Mouse (Mus musculus): ENCODE results near the gene Gstp3. TPM values are rescaled to one million over a fixed set of nuclear protein-coding genes. Genes with fewer than 3 reads are reported as not detected.

Gstp3 gene
- polyA plus RNA-seq (2015; fragmentation: Nextera tagmentation; extraction: Ambion mirVana) = 0.33 and 0.52 TPM in 2 replicates

GRCm38 (mm10) chr19:4059069-4059740 lies at the start of gene Gstp3:
Gene Gstp3 (minus strand): TSS chr19:4059569.

GRCm38 (mm10) chr19:4099837-4100717 lies 40.7 kb upstream of the Gstp3 start, which contains the start of gene Pitpnm1:
Gene Pitpnm1 (plus strand): TSS chr19:4099998.

GRCm38 (mm10) chr19:4096642-4097440 lies 37.5 kb upstream of the Gstp3 start, which contains the start of gene Cdk2ap2:
Gene Cdk2ap2 (plus strand): TSS chr19:4097182.

GRCm38 (mm10) chr19:4081394-4081793 lies 22.0 kb upstream of the Gstp3 start, which contains the start of gene Cabp2:
Gene Cabp2 (plus strand): TSS chr19:4081578.

GRCm38 (mm10) chr19:4045966-4046865 lies 13.2 kb downstream of the Gstp3 start, which contains the start of gene Gstp2:
Gene Gstp2 (minus strand): TSS chr19:4046023.

GRCm38 (mm10) chr19:4037788-4038232 lies 21.6 kb downstream of the Gstp3 start, which contains the start of gene Gstp1:
Gene Gstp1 (minus strand): TSS chr19:4037985.

GRCm38 (mm10) chr19:4012432-4013022 lies 46.8 kb downstream of the Gstp3 start, which contains the start of gene Ndufv1:
Gene Ndufv1 (minus strand): TSS chr19:4012806.

Other genes starting within 250 kb of the Gstp3 start
- gene Chka, start 207.8 kb downstream of the Gstp3 start, polyA plus RNA-seq (2015; fragmentation: Nextera tagmentation; extraction: Ambion mirVana) = 21.8 and 25.8 TPM in 2 replicates
- gene Tcirg1, start 152.4 kb downstream of the Gstp3 start, polyA plus RNA-seq (2015; fragmentation: Nextera tagmentation; extraction: Ambion mirVana) = 18.2 and 23.2 TPM in 2 replicates
- gene Ndufs8, start 146.8 kb downstream of the Gstp3 start, polyA plus RNA-seq (2015; fragmentation: Nextera tagmentation; extraction: Ambion mirVana) = 279 and 309 TPM in 2 replicates
- 3.3 and 8.6 TPM in 2 replicates for gene Aldh3b1, start 129.8 kb downstream of the Gstp3 start, polyA plus RNA-seq (2015; fragmentation: Nextera tagmentation; extraction: Ambion mirVana)
- 21.7 and 32.0 TPM in 2 replicates for gene Unc93b1, start 124.4 kb downstream of the Gstp3 start, polyA plus RNA-seq (2015; fragmentation: Nextera tagmentation; extraction: Ambion mirVana)
- 0.29 and 0.30 TPM in 2 replicates for gene Aldh3b3, start 100.9 kb downstream of the Gstp3 start, polyA plus RNA-seq (2015; fragmentation: Nextera tagmentation; extraction: Ambion mirVana)
- gene Aldh3b2, start 87.2 kb downstream of the Gstp3 start, polyA plus RNA-seq (2015; fragmentation: Nextera tagmentation; extraction: Ambion mirVana) = 122 and 144 TPM in 2 replicates
- gene Acy3, start 73.0 kb downstream of the Gstp3 start, polyA plus RNA-seq (2015; fragmentation: Nextera tagmentation; extraction: Ambion mirVana) = 6.1 and 7.0 TPM in 2 replicates
- gene Tbx10, start 66.8 kb downstream of the Gstp3 start, polyA plus RNA-seq (2015; fragmentation: Nextera tagmentation; extraction: Ambion mirVana) = 0.11 TPM in 1 of 2 replicates, not detected in the other
- 29.1 and 36.0 TPM in 2 replicates for gene Nudt8, start 59.0 kb downstream of the Gstp3 start, polyA plus RNA-seq (2015; fragmentation: Nextera tagmentation; extraction: Ambion mirVana)
- gene Gm49405, start 58.9 kb downstream of the Gstp3 start, polyA plus RNA-seq (2015; fragmentation: Nextera tagmentation; extraction: Ambion mirVana) = 0.82 and 1.3 TPM in 2 replicates
- 1.5 and 2.1 TPM in 2 replicates for gene Doc2g, start 56.3 kb downstream of the Gstp3 start, polyA plus RNA-seq (2015; fragmentation: Nextera tagmentation; extraction: Ambion mirVana)
- 170 and 175 TPM in 2 replicates for gene Ndufv1, start 46.8 kb downstream of the Gstp3 start, polyA plus RNA-seq (2015; fragmentation: Nextera tagmentation; extraction: Ambion mirVana)
- gene Gstp1, start 21.6 kb downstream of the Gstp3 start, polyA plus RNA-seq (2015; fragmentation: Nextera tagmentation; extraction: Ambion mirVana) = 432 and 441 TPM in 2 replicates
- 21.6 and 25.1 TPM in 2 replicates for gene Gstp2, start 13.5 kb downstream of the Gstp3 start, polyA plus RNA-seq (2015; fragmentation: Nextera tagmentation; extraction: Ambion mirVana)
- gene Cabp2, start 22.0 kb upstream of the Gstp3 start, polyA plus RNA-seq (2015; fragmentation: Nextera tagmentation; extraction: Ambion mirVana) = not detected in 2 replicates
- gene Cdk2ap2, start 37.6 kb upstream of the Gstp3 start, polyA plus RNA-seq (2015; fragmentation: Nextera tagmentation; extraction: Ambion mirVana) = 75.9 and 93.8 TPM in 2 replicates
- 10.2 and 13.2 TPM in 2 replicates for gene Pitpnm1, start 40.4 kb upstream of the Gstp3 start, polyA plus RNA-seq (2015; fragmentation: Nextera tagmentation; extraction: Ambion mirVana)
- gene Aip, start 66.3 kb upstream of the Gstp3 start, polyA plus RNA-seq (2015; fragmentation: Nextera tagmentation; extraction: Ambion mirVana) = 76.9 and 77.9 TPM in 2 replicates
- not detected in 2 replicates for gene Gpr152, start 80.2 kb upstream of the Gstp3 start, polyA plus RNA-seq (2015; fragmentation: Nextera tagmentation; extraction: Ambion mirVana)
- 0.28 and 0.41 TPM in 2 replicates for gene Cabp4, start 84.5 kb upstream of the Gstp3 start, polyA plus RNA-seq (2015; fragmentation: Nextera tagmentation; extraction: Ambion mirVana)
- gene Coro1b, start 89.0 kb upstream of the Gstp3 start, polyA plus RNA-seq (2015; fragmentation: Nextera tagmentation; extraction: Ambion mirVana) = 130 and 133 TPM in 2 replicates
- 0.54 and 0.65 TPM in 2 replicates for gene Ptprcap, start 94.0 kb upstream of the Gstp3 start, polyA plus RNA-seq (2015; fragmentation: Nextera tagmentation; extraction: Ambion mirVana)
- gene Rps6kb2, start 103.8 kb upstream of the Gstp3 start, polyA plus RNA-seq (2015; fragmentation: Nextera tagmentation; extraction: Ambion mirVana) = 28.6 and 31.4 TPM in 2 replicates
- gene Carns1, start 115.9 kb upstream of the Gstp3 start, polyA plus RNA-seq (2015; fragmentation: Nextera tagmentation; extraction: Ambion mirVana) = 5.8 and 7.8 TPM in 2 replicates
- 1.3 and 1.5 TPM in 2 replicates for gene Tbc1d10c, start 131.7 kb upstream of the Gstp3 start, polyA plus RNA-seq (2015; fragmentation: Nextera tagmentation; extraction: Ambion mirVana)
- gene Ppp1ca, start 132.5 kb upstream of the Gstp3 start, polyA plus RNA-seq (2015; fragmentation: Nextera tagmentation; extraction: Ambion mirVana) = 476 and 486 TPM in 2 replicates
- 12.6 and 15.8 TPM in 2 replicates for gene Rad9a, start 142.1 kb upstream of the Gstp3 start, polyA plus RNA-seq (2015; fragmentation: Nextera tagmentation; extraction: Ambion mirVana)
- 1.8 TPM in 2 replicates for gene Clcf1, start 154.7 kb upstream of the Gstp3 start, polyA plus RNA-seq (2015; fragmentation: Nextera tagmentation; extraction: Ambion mirVana)
- not detected in 2 replicates for gene AC109138.7, start 154.8 kb upstream of the Gstp3 start, polyA plus RNA-seq (2015; fragmentation: Nextera tagmentation; extraction: Ambion mirVana)
- 44.5 and 63.8 TPM in 2 replicates for gene Pold4, start 172.3 kb upstream of the Gstp3 start, polyA plus RNA-seq (2015; fragmentation: Nextera tagmentation; extraction: Ambion mirVana)
- 19.2 and 19.3 TPM in 2 replicates for gene Ssh3, start 209.6 kb upstream of the Gstp3 start, polyA plus RNA-seq (2015; fragmentation: Nextera tagmentation; extraction: Ambion mirVana)
- gene Ankrd13d, start 223.6 kb upstream of the Gstp3 start, polyA plus RNA-seq (2015; fragmentation: Nextera tagmentation; extraction: Ambion mirVana) = 7.9 and 8.3 TPM in 2 replicates
- 12.7 and 15.0 TPM in 2 replicates for gene Grk2, start 246.7 kb upstream of the Gstp3 start, polyA plus RNA-seq (2015; fragmentation: Nextera tagmentation; extraction: Ambion mirVana)